Mouse (Mus musculus): ENCODE data around the gene Vmo1.

Gene Vmo1

DNA sequence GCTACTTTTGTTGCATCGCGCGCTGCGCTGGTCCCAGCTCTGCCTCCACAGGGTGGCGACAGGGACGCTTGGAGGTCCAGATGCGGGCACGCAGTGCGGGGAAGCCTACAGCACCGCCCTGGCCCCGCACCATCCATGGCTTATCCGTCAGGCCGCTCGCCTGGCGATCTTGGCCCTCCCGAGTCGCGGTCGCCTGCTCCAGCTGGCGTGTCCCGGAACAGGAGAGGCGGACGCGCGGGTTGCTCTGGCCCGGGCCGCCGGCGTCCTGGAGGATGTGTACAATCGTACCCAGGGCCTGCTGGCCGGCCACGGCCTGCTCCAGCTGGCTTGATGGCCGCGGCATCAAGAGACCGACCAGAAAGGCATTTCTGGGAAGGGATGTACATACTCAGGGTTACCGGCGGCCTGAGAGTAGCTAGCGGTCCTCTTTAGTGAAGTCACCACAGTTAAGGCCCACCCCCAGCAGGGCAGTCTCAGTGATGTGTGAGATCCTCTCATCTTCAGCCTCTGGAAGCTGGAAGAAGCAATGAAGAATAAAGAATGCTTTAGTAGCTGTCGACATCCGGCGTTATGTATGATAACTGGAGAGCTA is 5.9 kb upstream of the Vmo1 start:
- CTCF ChIA-PET = interaction anchor here (1.3 kb wide), 1 partner anchor 108 kb away, joined by 4 read pairs; no protein-coding TSS in a partner anchor

DNA sequence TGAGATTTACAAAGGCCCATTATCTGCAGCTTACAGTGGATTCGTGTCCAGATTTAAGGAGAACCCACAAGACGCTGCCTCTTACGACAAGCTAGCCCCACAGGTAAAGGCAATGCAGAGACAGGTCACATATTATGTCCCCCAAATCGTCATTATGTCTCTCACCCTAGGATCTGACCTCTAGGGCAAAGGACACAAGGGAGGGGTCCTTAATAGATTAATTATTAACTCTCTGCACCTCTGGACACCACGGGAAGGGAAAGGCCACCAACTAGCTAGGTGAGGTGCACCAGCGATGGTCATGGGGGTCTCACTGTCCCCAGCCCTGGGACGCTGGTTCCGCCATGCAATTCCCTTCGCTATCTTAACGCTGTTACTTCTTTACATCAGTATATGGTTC is 4.5 kb upstream of the Vmo1 start, which contains the start of gene Gltpd2:
Gene Gltpd2 (plus strand): TSS at position 274 of the 400 bp plus-strand sequence.
- CTCF ChIA-PET = interaction anchor here (0.5 kb wide), 2 partner anchors 8 to 20 kb away, joined by 3 to 4 read pairs; no protein-coding TSS in a partner anchor

DNA sequence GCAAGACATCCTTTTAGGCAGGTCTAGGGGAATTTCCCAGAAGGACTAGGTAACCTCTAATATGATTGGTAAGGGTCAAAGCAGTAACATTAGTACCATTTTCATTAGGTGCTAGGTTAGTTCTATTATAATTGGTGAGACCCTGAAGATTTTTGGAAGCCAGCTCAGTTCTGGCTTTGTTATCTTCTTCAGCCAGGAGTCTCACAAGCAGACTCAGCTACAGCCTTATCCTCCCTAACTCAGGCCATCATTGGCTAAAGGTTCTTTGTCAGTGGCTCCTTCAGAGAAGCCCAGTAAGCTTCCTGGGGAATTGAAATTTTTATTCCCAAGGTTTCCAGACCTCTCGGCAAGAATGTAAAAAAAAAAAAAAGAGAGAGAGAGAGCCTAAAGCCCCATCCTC is 4.0 kb upstream of the Vmo1 start:
- CTCF ChIA-PET = no interaction called here

DNA sequence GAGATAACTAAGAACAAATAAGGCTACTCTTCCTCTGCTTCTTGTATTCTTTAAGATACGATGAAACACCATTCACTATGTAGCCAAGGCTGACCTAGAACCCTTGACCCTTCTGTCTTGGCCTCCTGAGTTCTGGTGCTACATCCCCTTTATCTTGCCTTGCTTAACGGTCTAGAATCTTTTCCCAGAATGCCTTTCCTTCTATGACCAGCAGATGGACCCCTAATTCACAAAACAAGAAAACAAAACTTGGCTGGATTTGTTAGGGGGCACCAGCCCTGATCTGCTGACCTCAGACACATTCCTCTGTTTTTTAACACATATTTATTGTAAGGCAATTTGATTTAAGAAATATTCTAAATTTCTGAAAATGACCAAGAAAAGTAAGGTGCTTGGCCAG is 1.9 kb upstream of the Vmo1 start:
- CTCF ChIA-PET = no interaction called here

DNA sequence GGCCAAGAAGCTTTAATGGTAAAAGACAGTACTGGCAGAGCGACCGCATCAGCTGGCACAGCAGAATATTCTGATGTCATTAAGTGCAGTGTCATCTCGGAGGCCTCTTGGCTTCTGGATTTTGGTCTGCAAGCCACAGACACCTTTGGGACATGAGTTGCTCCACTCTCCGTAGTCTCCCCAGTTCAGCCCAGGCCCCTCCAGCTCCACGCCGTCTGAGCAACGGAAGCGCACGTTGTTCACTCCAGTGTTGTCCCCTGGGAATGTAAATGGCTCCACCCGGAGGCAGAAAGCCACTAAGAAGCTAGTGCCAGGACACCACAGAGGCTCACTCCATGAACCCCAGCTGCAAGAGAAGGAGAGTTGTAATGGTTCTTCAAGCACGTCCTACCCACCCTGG is 896 bp downstream of the Vmo1 start:
- CTCF ChIA-PET = no interaction called here

DNA sequence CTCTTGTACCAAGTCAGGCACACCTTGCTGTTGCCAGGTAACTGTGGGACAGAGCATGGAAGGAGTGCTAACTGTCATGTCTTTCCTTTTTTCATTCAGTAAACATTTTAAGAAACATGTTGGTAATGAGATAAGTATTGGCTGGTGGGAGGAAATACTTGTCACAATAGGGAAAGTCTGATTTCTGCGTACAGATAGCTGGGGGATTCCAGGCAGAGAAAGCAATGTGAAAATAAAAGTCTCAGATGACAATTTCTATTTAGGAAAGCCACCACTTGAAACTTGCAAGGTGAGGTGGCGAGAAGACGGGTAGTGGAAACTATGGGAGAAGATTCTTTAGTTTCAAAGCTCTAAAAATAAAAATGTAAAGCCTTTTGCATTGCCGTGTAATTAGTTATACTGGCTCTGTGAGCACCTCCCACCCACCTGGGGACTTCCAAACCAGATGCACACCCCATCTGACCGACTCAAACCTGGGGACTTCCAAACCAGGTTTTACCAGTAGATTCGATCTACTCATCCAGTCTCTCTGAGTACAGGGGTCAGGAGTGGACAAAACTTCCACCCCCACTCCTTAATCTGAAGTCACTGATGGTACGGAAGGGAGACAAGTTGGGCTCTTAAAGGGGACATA is 1.6 kb downstream of the Vmo1 start:
- CTCF ChIA-PET = no interaction called here

DNA sequence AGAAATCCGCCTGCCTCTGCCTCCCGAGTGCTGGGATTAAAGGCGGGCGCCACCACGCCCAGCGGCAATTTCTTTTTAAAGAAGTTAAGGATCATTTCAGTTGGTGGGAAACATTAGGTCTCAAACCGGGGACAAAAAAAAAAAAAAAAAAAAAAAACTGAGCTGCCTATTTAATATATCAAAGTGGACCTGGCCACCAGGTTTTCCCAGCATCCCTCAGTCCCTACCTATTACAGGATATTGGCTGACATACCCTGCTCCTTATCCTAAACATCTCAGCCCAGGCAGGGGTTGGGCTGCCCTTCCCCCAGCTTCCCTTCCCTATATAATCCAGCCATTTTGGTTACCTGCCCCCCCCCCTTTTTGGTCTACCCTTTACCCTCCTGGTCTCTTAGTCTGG is 2.6 kb downstream of the Vmo1 start:
- CTCF ChIA-PET = interaction anchor here (0.6 to 0.7 kb wide), 2 partner anchors 81 to 1436 kb away, joined by 3 read pairs; no protein-coding TSS in a partner anchor

DNA sequence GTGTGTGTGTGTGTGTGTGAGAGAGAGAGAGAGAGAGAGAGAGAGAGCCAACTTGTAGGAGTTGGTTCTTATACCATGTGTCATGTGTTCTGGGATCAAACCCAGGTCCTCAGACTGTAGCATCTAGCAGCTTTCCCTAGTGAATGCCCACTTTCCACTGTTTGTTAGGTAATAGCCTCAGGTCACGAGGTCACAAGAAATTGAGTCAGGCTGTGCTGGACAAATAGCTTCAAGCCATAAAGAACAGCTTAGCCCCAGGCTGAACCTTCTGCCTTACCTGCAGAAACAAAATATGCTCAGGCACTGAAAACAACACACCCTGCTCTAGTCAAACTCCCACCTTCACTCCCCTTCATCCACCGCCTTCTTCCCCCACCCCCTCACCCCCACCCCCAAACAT is 3.2 kb downstream of the Vmo1 start:
- CTCF ChIA-PET = interaction anchor here (0.7 kb wide), 3 partner anchors 8 to 1436 kb away, joined by 3 to 4 read pairs (median 4); partner anchors contain the start of gene Gltpd2

DNA sequence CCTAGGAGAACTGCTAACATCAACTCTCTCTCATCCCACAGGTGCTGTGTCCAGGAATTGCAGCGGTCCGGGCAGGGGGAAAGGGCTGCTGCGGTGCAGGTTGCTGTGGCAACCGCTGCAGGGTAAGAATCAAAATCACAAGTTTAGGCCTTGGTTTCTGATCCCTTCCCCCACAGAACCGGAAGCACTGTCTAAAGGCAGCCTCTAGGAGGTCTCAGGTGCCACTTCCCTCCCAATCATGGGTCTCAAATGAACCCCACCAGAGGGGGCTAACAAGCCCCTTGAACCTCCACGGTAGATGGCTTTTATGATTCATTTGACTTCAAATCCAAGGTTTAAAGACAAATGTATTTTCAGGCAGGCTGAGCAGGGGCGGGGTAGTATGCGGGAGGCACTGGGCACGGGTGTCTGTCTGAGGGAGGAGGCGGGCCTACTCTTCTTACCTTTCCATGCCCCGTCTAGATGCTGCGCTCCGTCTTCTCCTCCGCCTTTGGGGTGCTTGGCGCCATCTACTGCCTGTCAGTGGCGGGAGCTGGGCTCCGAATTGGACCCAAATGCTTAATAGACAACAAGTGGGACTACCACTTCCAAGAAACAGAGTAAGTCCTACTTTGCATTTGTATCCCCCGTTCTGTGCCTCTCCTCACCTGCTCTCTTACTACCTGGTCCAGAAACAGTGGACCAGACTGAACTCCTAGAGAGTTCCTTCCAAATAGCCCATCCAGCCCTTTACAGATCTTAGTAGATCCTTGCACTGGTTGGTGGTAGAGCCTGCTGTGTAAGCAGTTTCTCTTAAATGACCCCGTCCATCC is 4.5 kb downstream of the Vmo1 start:
- CTCF ChIA-PET = no interaction called here

DNA sequence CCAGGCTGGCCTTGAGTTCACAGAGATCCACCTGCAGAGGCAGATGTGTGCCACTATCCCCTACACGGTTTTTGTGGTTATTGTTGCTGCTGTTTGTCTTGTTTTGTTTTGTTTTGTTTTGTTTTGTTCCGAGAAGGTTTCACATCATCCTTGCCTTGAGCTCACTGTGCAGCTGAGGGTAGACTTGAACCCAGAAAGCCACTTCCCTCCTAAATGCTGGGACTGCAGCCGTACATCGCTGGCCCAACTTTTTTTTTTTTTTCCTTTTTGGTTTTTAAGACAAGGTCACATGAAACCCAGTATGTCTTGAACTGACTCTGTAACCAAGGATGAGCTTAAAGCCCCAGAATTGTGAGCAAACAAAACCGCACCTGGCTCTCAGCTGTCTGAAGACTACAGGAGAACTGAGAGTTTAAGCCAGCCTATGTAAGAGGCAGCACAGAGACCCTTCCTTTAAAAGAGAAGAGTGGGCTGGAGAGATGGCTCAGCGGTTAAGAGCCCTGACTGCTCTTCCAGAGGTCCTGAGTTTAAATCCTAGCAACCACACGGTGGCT is 7.4 kb downstream of the Vmo1 start:
- CTCF ChIA-PET = interaction anchor here (0.6 to 1.3 kb wide), 6 partner anchors 29 to 808 kb away, joined by 3 to 5 read pairs (median 3); partner anchors contain the start of gene Arrb2

DNA sequence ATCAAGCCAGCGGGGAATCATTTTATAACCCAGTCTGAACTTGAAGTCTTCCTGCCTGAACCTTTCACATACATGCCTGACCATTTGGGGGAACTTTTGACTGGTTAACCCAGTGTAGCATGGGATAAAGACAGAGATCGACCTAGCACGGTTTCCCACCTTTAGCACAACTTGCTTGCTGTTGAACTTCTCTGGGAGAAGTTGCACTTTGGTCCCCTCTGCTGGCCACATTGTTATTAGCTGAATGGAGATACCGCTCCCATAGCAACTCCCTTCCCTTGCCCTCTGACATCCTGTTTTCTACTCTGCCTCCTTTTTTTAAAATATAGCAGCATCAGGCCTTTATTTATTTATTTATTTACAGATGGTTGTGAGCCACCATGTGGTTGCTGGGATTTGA is 8.0 kb downstream of the Vmo1 start:
- CTCF ChIA-PET = interaction anchor here (0.6 kb wide), 2 partner anchors 74 to 808 kb away, joined by 3 read pairs; no protein-coding TSS in a partner anchor

DNA sequence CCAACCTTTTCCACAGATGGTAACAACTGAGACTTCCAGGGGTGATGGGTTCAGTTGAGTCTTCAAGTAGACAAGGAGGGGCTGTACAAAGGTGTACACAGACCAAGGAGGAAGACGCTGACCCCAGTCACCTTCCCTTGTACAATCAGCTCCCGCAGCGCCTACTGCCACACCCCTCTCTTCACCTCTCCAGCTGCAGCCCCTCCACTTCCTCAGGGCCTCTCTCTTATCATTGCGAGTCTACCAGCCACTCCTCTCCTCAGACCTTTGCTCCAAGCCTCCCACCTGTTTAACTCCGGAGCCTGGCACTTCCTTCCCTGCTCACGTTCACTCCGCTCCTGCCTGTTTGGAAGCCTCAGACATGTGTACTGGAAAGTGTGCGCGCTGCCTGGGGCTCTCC is 9.4 kb downstream of the Vmo1 start, which contains the start of gene Tm4sf5:
Gene Tm4sf5 (plus strand): TSS at position 275 of the 400 bp plus-strand sequence.
- CTCF ChIA-PET = interaction anchor here (0.6 kb wide), 1 partner anchor 56 kb away, joined by 5 read pairs; no protein-coding TSS in a partner anchor

DNA sequence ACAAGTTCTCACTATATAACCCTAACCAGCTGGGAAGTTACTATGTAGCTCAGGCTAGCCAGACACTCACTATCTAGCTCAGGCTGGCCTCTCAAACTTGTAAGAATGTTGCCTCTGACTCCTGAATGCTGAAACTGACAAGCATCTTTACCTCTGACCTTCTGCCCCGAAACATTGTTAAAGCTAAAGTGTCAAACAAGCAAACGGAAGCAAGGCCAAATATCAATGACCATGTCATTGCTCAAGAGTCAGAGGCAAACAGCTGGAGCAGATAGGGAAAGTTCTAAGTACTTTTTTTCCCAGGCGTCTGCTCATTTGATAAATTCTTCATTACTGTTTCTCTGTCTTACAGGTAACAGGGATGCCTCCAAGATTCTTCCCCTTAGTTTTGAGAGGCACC is 12.4 kb downstream of the Vmo1 start:
- CTCF ChIA-PET = no interaction called here

DNA sequence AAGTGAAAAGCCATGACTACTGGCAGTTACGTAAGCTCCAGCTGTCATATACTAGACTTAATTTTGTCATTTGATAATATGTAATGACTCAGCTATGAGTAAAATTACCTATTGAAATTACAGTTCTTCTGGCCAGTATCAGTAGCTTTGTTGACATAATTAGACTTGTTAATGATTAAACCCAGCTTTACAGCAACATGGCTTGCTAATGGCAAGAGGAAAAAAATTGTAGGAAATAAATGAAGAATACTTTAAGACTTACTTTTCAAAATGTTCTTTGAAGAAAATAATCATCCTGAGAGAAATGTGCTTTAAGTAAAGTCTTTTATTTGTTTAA is 14.0 kb downstream of the Vmo1 start:
- CTCF ChIA-PET = interaction anchor here (0.6 kb wide), 1 partner anchor 235 kb away, joined by 5 read pairs; no protein-coding TSS in a partner anchor

DNA sequence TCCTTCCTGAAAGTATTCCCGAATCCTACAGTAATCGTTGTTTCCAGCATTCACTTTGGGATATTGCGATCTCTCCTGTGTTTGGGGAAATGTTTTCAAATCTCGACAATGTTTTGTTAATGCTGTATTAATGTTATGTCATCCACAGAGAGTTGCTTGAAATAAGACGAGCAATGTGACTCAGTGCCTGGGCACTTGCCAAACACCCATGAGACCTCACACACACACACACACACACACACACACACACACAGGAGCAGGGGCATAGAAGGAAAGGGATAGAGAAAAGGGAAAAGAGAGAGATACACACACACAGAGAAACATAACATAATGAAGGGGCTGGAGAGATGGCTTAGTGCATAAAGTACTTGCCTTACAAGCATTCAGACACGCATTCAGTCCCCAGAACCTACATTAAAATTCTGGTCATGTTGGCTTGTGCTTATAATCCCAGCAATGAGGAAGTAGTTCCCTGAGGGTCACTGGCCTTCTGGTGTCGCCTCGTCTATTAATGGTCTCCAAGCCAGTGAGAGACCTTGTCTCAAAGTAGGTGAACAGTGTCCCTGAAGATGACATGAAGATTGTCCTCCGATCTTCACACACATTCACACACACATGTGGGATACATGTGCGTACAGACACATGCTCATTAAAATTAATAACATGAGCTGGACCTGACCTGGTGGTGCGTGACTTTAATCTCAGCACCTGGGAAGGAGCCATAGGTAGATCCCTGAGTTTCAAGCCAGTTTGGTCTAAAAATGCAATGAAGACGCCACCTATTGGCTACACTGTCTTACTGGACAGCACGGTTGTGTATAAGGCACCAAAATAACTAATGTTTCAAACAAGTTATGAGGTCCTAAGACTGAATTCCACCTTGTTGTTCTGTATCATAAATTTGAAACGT is 14.6 kb downstream of the Vmo1 start:
- CTCF ChIA-PET = interaction anchor here (0.6 kb wide), 1 partner anchor 236 kb away, joined by 5 read pairs; no protein-coding TSS in a partner anchor

DNA sequence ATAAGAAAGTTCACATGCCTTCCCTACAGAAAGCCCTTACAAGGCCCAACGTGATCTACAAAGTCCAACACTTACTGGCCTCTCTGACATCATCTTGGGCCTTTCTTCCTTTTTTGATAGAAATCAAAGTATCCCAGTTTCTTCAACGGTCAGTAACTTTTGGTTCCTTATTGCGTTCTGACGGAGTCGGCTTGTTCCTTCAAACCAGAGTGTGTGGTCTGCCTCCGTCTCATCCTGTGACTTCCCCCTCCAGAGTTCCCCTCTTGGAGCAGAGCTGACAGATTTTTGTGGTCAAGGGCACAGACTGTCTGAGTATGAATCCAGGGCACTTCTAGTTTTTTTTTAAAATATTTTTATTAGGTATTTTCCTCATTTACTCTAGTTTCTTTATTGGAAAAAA is 24.7 kb downstream of the Vmo1 start:
- CTCF ChIA-PET = no interaction called here

DNA sequence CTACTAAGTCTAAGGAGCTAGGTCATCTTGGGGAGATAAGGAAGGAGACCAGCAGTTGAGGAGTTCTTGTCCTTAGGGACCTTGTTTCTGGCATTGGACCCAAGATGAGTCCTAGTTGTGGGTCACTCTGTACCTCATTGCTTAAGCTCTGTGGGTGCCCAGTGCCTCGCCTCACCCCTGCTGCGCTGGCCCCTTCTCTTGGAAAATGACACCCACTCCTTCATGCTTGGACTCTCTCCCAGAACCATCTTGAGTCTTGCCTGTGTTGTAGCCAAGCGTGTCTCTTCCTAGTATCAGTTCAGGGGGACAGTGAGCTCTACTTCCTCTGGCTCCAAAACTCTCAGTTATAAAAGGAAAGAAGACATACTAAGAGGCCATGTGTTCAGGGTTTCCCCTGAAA is 25.3 kb downstream of the Vmo1 start:
- CTCF ChIA-PET = interaction anchor here (0.5 to 0.6 kb wide), 3 partner anchors 8 to 28 kb away, joined by 4 read pairs; no protein-coding TSS in a partner anchor

DNA sequence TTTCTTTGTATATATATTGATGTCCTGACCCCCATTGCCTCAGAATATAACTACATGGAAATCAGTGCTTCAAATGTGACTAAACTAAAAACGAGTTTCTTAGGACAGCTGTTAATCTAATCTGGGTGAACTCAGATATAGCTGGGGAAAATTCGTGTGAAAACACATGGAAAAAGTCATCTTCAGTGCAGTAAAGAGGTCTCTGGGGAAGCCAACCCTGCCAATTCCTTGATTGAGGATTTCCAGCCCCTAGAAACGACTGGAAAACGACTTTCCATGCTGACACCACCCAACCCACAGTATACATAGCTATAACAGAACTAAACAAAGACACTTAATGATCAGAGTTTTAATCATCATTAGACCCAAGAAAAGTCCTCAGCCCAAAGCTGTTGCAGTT is 26.6 kb downstream of the Vmo1 start:
- CTCF ChIA-PET = no interaction called here

DNA sequence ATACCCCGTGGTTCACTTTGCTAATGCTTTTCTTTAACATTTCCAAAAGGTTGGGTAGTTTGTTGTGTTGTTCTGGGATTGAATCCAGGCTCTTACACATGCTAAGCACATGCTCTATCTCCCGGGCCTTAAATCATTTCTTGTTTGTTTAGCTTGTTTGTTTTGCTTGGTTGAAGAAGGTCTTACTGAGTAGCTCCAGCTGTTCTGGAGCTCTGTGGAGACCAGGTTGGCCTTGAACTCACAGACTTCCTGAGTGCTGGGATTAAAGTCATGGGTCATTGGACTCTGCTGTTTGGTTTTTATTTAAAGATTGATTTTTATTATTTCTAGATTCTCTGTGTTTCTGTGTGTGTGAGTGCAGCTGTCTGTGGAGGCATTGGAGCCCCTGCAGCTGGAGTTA is 28.9 kb downstream of the Vmo1 start:
- CTCF ChIA-PET = interaction anchor here (0.6 kb wide), 1 partner anchor 38 kb away, joined by 3 read pairs; no protein-coding TSS in a partner anchor

DNA sequence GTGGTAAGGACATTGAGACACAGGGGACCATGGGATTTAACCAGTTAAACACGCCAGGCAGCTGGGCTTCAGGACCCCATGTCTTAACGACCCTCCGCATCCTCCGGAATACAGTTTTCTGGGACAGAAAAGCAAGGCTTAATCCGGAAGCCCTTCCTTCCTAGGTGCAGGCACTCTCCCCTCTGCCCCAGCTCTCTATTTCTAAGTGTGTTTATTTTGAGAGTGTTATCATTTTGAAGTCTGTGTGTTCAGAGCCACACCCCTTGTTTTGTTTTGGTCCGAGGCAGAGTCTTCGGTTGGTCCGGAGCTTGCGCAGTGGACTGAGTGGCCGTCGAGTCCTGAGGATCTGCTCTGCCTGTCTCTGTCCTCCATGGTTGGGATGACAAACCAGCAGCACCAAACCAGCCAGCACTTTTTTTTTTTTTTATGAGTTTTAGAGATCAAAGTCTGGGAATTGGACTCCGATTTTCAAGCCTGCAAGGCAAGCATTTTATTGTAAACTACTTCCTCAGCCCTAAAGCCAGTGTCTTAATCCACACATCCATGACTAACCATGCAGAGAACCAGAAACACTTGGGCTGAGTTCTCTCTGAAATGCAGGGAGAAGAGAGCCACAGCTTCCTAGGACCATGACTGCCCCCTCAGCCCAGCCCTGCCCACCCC is 39.4 kb downstream of the Vmo1 start:
- CTCF ChIA-PET = no interaction called here

Data from spleen, embryonic (tissue).